Mouse (Mus musculus) layer of hippocampus, adult 9-11 months (tissue): ENCODE results near the gene Lpcat1.

Experiments used
- DNase-seq: peaks from one replicate; pipeline ENCODE4 v3.0.0; 2022

Gene Lpcat1

GRCm38 (mm10) chr13:73564201-73564600 lies 97.2 kb downstream of the Lpcat1 start:
- DNase-seq = no peak
